25 mouse cellular contexts compared by ENCODE assay signal in genomic region chr19:26979322-26979721, GRCm38 (mm10).
"Had no signal": no experiment of that assay in that cellular context is flagged by ENCODE, and none has a peak within 500 bp of the region (broad histone marks: within the 10 kb centered on the region; RNA-seq: fewer than 3 reads in every experiment).

No protein-coding gene starts in this region.

- ATAC-seq: hindbrain, postnatal 0 days; liver, embryonic 12.5 days had no signal

- DNase-seq: gastrocnemius, postnatal 14 days; gastrocnemius, postnatal 36 days; heart, adult 11 months; heart, adult 2 months; heart, postnatal 14 days; heart, postnatal 36 days; kidney, adult 11 months; kidney, adult 2 months; kidney, adult 9 months; kidney, postnatal 14 days; kidney, postnatal 36 days; layer of hippocampus, adult 9-11 months; layer of hippocampus, postnatal 36 days; left cerebral cortex, postnatal 4 days had no signal

- H3K9ac ChIP-seq: heart, embryonic 13.5 days; heart, embryonic 15.5 days; hindbrain, embryonic 13.5 days; hindbrain, embryonic 15.5 days; kidney, embryonic 15.5 days; limb, embryonic 13.5 days; limb, embryonic 15.5 days; liver, embryonic 12.5 days had no signal

- H3K4me1 ChIP-seq: limb, embryonic 15.5 days; liver, embryonic 12.5 days had no signal

- H3K4me3 ChIP-seq: heart, adult 2 months; heart, embryonic 13.5 days; heart, embryonic 15.5 days; hindbrain, embryonic 13.5 days; hindbrain, embryonic 15.5 days; kidney, embryonic 15.5 days; limb, embryonic 13.5 days; limb, embryonic 15.5 days; liver, embryonic 12.5 days had no signal

- H3K4me2 ChIP-seq: heart, embryonic 11.5 days; heart, embryonic 13.5 days; heart, embryonic 15.5 days; hindbrain, embryonic 13.5 days; hindbrain, embryonic 15.5 days; kidney, embryonic 15.5 days; limb, embryonic 13.5 days; limb, embryonic 15.5 days; liver, embryonic 12.5 days had no signal

- H3K9me3 ChIP-seq: heart, embryonic 13.5 days; heart, embryonic 15.5 days; hindbrain, embryonic 13.5 days; hindbrain, embryonic 15.5 days; kidney, embryonic 15.5 days; limb, embryonic 13.5 days; limb, embryonic 15.5 days; liver, embryonic 12.5 days had no signal

- H3K27ac ChIP-seq: heart, adult 2 months; heart, embryonic 13.5 days; heart, embryonic 15.5 days; hindbrain, embryonic 15.5 days; hindbrain, postnatal 0 days; kidney, embryonic 15.5 days; kidney, postnatal 0 days; limb, embryonic 13.5 days; limb, embryonic 15.5 days; liver, embryonic 12.5 days had no signal

- H3K27me3 ChIP-seq: heart, embryonic 15.5 days; hindbrain, embryonic 13.5 days; hindbrain, embryonic 15.5 days; kidney, embryonic 15.5 days; limb, embryonic 13.5 days; limb, embryonic 15.5 days; liver, embryonic 12.5 days had no signal

- H3K36me3 ChIP-seq: heart, embryonic 13.5 days; heart, embryonic 15.5 days; hindbrain, embryonic 13.5 days; hindbrain, embryonic 15.5 days; kidney, embryonic 15.5 days; limb, embryonic 13.5 days; limb, embryonic 15.5 days; liver, embryonic 12.5 days had no signal
